Mouse (Mus musculus) kidney, embryonic 14.5 days (tissue): ENCODE results near the gene Rpl4. TPM values are rescaled to one million over a fixed set of nuclear protein-coding genes. Genes with fewer than 3 reads are reported as not detected.
A peak's percentile ranks its signal among the peaks of the same experiment; 100 is the strongest.
"Not testable (repeated sequence)": the region's sequence is repeated elsewhere in the genome, so short reads cannot be mapped to it uniquely, and the experiment has no call there.

Experiments
- ATAC-seq: fragments of 200-750 bp; cut with Nextera tagmentation; 2 replicates; pipeline ENCODE4 v1.8.0; 2017; ENCODE audit warnings: moderate number of reproducible peaks, mild to moderate bottlenecking, moderate TSS enrichment, moderate library complexity; ENCODE audit not compliant: low FRiP score, low TSS enrichment
- H3K27ac ChIP-seq: fragments of 300-500 bp; sonication (generic); 2 replicates; pipeline ENCODE4 v1.5.1; 2014; ENCODE audit warnings: low read depth, mild to moderate bottlenecking, low read length, moderate library complexity, mixed read lengths
- H3K27me3 ChIP-seq: fragments of 300-500 bp; sonication (generic); 2 replicates; pipeline ENCODE4 v1.6.1; 2014; ENCODE audit warnings: mild to moderate bottlenecking, low read length; ENCODE audit not compliant: control insufficient read depth, insufficient read depth
- H3K36me3 ChIP-seq: fragments of 300-500 bp; sonication (generic); 2 replicates; pipeline ENCODE4 v1.6.1; 2014; ENCODE audit warnings: low read length, mixed read lengths; ENCODE audit not compliant: control insufficient read depth, insufficient read depth
- H3K4me1 ChIP-seq: fragments of 300-500 bp; sonication (generic); 2 replicates; pipeline ENCODE4 v1.6.1; 2014; ENCODE audit warnings: low read length, mixed read lengths; ENCODE audit not compliant: control insufficient read depth, insufficient read depth
- H3K4me2 ChIP-seq: fragments of 300-500 bp; sonication (generic); replicated peaks from 2 replicates; pipeline ENCODE4 v1.6.1; 2014; ENCODE audit warnings: low read depth, mild to moderate bottlenecking, low read length
- H3K4me3 ChIP-seq: fragments of 300-500 bp; sonication (generic); 2 replicates; pipeline ENCODE4 v1.5.1; 2014; ENCODE audit warnings: mild to moderate bottlenecking, low read length
- H3K9ac ChIP-seq: fragments of 300-500 bp; sonication (generic); 2 replicates; pipeline ENCODE4 v1.6.1; 2014; ENCODE audit warnings: low read depth, mild to moderate bottlenecking, low read length, moderate library complexity
- H3K9me3 ChIP-seq: fragments of 300-500 bp; sonication (generic); 2 replicates; pipeline ENCODE4 v1.6.1; 2016; ENCODE audit warnings: low read length; ENCODE audit not compliant: control insufficient read depth
- WGBS: fragments of 180-500 bp; shearing (Covaris S2); extraction: QIAGEN DNeasy Blood & Tissue Kit; methylation state at CpG from one replicate; pipeline ENCODE4 v1.1.7; 2014; 5-methylcytosine and 5-hydroxymethylcytosine counted together
- polyA plus RNA-seq: library from polyadenylated mRNA; unstranded; fragments of >200 nt; fragmentation: Nextera tagmentation; extraction: Ambion mirVana; gene quantifications from 2 replicates; pipeline ENCODE4 v1.2.1, GENCODE M21; 2014

Gene Rpl4
- polyA plus RNA-seq, 1 experiment from 2014 or later, result 1,389 TPM

- H3K4me1 ChIP-seq, H3K27me3 ChIP-seq, H3K4me2 ChIP-seq, H3K9ac ChIP-seq, H3K9me3 ChIP-seq, H3K4me3 ChIP-seq, ATAC-seq, H3K27ac ChIP-seq: not testable (repeated sequence)
- H3K36me3 ChIP-seq, result peaks cover 24% of the 10 kb centered on the region
- 93% methylated on average over 3 of the region's 3 CpGs for whole genome bisulfite sequencing
Measured at GRCm38 (mm10) chr9:64169967-64170366, 3.2 kb upstream of the Rpl4 start.

- Histone ChIP-seq H3K27me3 (no peaks in the 10 kb centered on the region), H3K36me3 (peaks cover 30% of the 10 kb centered on the region), H3K9ac (peak overlapping the region; percentile 80), H3K27ac (peak overlapping the region; percentile 86), H3K4me2 (peak overlapping the region; percentile 69), H3K9me3 (no peaks in the 10 kb centered on the region), H3K4me1 (0 out of 2 replicates have a peak, but pooled peaks cover 7% of the 10 kb centered on the region), H3K4me3 (peak overlapping the region; percentile 69)
- WGBS, result 2% methylated on average over 18 of the region's 18 CpGs
- ATAC-seq, result no peak; the same call in 1 of the 2 replicates
Measured at GRCm38 (mm10) chr9:64172145-64172815, 895 bp upstream of the Rpl4 start.

DNA sequence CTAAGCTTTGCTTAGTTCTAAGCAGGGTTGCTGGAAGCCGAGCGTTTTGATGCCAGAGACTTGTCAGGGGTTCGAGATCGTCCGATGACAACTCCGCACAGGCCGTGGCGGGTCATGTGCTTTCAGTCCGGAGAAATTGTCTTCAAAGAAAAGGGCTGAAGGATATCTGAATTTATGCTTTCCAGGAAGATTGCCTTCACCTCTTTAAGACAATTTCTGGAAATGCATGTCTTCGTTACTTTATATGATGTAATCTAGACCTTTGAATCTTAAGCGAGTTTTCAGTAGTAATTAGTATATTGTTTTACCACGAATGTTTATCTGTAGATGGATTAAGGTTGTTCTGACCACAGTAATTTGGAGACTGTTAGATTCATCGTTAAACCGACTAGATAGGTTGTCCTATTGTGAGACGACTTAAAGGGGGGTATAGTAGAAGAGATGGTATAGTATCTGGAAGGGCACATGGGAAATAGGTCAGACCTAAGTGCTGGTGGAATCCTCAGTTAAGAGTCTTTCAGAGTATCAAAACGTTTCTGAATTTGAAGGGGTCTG is 568 bp downstream of the Rpl4 start:
- Histone ChIP-seq H3K27me3 (no peaks in the 10 kb centered on the region), H3K9me3 (no peaks in the 10 kb centered on the region), H3K4me3 (peak overlapping the region; percentile 69), H3K4me2 (peak overlapping the region; percentile 67), H3K36me3 (peaks cover 44% of the 10 kb centered on the region), H3K9ac (peak overlapping the region; percentile 80), H3K4me1 (0 out of 2 replicates have a peak, but pooled peaks cover 7% of the 10 kb centered on the region), H3K27ac (peak overlapping the region; percentile 51)
- no peak for ATAC-seq
- WGBS, result under 1% methylated on average over 16 of the region's 16 CpGs

- peaks cover 44% of the 10 kb centered on the region for H3K36me3 ChIP-seq
- no peak for ATAC-seq
- no peaks in the 10 kb centered on the region for H3K9me3 ChIP-seq
- H3K27me3 ChIP-seq, result no peaks in the 10 kb centered on the region
- peak overlapping the region; percentile 80 for H3K9ac ChIP-seq
- peak overlapping the region; percentile 67 for H3K4me2 ChIP-seq
- peak overlapping the region; percentile 69 for H3K4me3 ChIP-seq
- 0 out of 2 replicates have a peak, but pooled peaks cover 7% of the 10 kb centered on the region for H3K4me1 ChIP-seq
- H3K27ac ChIP-seq, result no peak overlapping the region
Measured at GRCm38 (mm10) chr9:64174341-64174740, 1.2 kb downstream of the Rpl4 start.

GRCm38 (mm10) chr9:64174766-64175165 is 1.6 kb downstream of the Rpl4 start:
- Histone ChIP-seq H3K36me3 (peaks cover 44% of the 10 kb centered on the region), H3K9ac (peak overlapping the region; percentile 80; the same call in 1 of the 2 replicates), H3K27me3 (no peaks in the 10 kb centered on the region), H3K9me3 (no peaks in the 10 kb centered on the region), H3K27ac (no peak overlapping the region), H3K4me1 (0 out of 2 replicates have a peak, but pooled peaks cover 7% of the 10 kb centered on the region), H3K4me3 (peak overlapping the region; percentile 69), H3K4me2 (peak overlapping the region; percentile 67)
- WGBS, result 65% methylated on average over 8 of the region's 8 CpGs
- no peak for ATAC-seq

- no peak for ATAC-seq
- H3K27me3 ChIP-seq, result no peaks in the 10 kb centered on the region
- H3K9me3 ChIP-seq, result no peaks in the 10 kb centered on the region
- 91% methylated on average over 11 of the region's 11 CpGs for WGBS
- no peak overlapping the region for H3K9ac ChIP-seq
- peaks cover 49% of the 10 kb centered on the region for H3K36me3 ChIP-seq
- H3K4me3 ChIP-seq, result no peak overlapping the region
- no peak overlapping the region for H3K27ac ChIP-seq
- 0 out of 2 replicates have a peak, but pooled peaks cover 7% of the 10 kb centered on the region for H3K4me1 ChIP-seq
- peak overlapping the region; percentile 67; the same call in 1 of the 2 replicates for H3K4me2 ChIP-seq
Measured at GRCm38 (mm10) chr9:64175378-64175777, 2.2 kb downstream of the Rpl4 start.

DNA sequence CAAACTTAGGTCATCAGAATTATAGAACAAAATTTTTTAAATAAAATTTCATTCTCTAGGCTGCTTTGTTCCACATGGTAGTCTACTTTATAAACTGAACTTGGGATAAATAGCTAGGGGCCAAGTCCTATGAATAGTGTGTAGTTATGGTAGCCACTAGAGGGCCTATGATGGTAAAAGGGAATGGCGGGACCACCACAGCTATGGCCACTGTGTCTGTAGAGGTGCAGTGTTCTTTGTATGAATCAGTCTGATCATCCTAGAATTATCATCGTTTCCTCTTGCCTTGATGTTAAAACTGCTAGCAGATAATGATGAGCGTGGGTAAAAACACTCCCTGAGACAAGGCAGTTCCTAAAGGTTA is 5.4 kb downstream of the Rpl4 start:
- 0 out of 2 replicates have a peak, but pooled peaks cover 7% of the 10 kb centered on the region for H3K4me1 ChIP-seq
- peaks cover 73% of the 10 kb centered on the region for H3K36me3 ChIP-seq
- H3K9me3 ChIP-seq, result no peaks in the 10 kb centered on the region
- peak overlapping the region; percentile 53; the same call in 1 of the 2 replicates for H3K9ac ChIP-seq
- peak overlapping the region; percentile 62 for H3K4me3 ChIP-seq
- ATAC-seq, result peak; percentile 48
- WGBS, result 54% methylated on average over 3 of the region's 3 CpGs
- peak overlapping the region; percentile 43 for H3K4me2 ChIP-seq
- H3K27me3 ChIP-seq, result no peaks in the 10 kb centered on the region
- H3K27ac ChIP-seq, result peak overlapping the region; percentile 81

DNA sequence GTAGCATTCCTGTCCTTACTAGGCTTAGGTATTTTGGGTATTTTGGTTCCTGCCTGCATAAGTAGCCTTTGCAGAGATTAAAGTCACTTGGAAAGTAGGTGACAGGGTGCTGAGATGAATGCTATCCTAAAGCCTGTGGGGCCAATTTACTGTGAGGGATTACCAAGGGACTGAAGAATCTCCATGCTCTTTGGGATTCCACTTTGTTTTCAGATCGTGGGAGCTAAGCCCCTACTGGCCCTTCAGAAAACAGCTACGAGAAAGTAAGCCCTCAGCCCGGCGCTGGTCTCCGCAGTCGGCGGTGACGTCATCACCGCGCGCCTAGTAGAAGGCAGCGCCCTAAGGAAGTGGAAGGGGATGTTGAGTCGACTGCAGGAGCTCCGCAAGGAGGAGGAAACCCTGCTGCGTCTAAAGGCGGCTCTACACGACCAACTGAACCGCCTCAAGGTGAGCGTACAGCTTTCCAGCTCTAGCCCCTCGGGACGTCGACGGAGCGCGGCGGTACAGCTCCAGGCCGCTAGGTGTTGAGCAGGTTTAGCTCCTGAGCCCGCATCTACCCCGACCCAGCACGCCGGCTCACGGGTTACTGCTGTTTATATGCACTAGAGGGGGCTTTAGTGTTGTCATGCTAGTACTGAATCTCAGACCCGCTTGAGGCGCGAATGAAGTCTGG is 5.9 kb downstream of the Rpl4 start, which contains the start of gene Snapc5:
TSS of gene Snapc5 (plus strand) at position 301 of the 673 bp plus-strand sequence.
- Histone ChIP-seq H3K4me3 (peak within 1 kb of the TSS; percentile 62), H3K36me3 (peaks cover 74% of the 10 kb centered on the region), H3K9me3 (no peaks in the 10 kb centered on the region), H3K4me1 (0 out of 2 replicates have a peak, but pooled peaks cover 7% of the 10 kb centered on the region), H3K9ac (peak within 1 kb of the TSS; percentile 53; the same call in 1 of the 2 replicates), H3K27ac (peak within 1 kb of the TSS; percentile 81), H3K27me3 (no peaks in the 10 kb centered on the region), H3K4me2 (peak within 1 kb of the TSS; percentile 43)
- peak; percentile 95 for ATAC-seq
- WGBS, result under 1% methylated on average over 35 of the region's 35 CpGs
